Mouse (Mus musculus) ovary, postnatal 36 days (tissue): Measurements from ENCODE around the gene 4930583I09Rik.

ENCODE experiments used
- DNase-seq: peaks from one replicate; pipeline ENCODE4 v3.0.0; 2022; ENCODE audit warnings: low spot score, mixed read lengths

4930583I09Rik gene

GRCm38 (mm10) chr17:64835928-64836327 is at the start of gene 4930583I09Rik:
4930583I09Rik (minus strand) TSS chr17:64836071.
- DNase-seq = no peak

DNA sequence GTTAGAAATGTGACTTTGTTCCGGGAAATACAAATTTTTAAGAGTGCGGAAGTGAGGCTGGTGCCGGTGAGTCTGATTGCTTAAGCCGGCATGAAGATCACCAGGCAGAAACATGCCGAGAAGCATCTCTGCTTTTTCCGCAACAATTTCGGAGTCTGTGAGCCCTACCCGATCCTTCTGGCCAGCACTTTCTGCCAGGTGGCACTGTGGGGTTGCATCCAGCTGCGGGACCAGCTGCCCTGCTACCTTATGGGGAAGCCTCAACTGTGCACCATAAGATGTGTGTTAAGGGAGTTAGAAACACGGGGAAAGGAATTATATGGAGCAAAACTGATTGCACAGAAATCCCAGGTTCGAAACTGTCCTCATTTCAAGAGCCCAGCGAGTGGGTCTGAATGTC is 40.2 kb upstream of the 4930583I09Rik start:
- DNase-seq = no peak

- no peak for DNase-seq
These were observed 37.8 kb upstream of the 4930583I09Rik start for GRCm38 (mm10) chr17:64873651-64874072.

DNA sequence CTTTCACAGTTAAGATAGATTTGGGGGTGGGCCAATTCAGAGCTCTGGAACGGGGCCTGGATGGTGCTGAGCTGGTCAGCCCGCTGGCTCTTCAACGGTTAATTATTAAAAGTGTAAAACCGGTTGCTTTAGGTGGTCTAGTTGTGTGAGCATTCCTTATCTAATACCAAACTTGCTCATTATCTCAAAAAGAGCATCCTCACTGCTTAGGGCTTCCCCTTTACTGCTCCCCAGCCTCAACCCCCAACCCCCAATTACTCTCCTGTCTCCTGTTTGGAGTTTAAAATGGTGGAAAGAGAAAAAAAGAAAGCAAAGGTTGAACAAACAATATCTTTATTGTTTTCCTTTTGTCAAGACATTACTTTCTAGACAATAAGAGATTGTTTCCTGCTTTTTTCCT is 27.9 kb upstream of the 4930583I09Rik start:
- DNase-seq = no peak

DNA sequence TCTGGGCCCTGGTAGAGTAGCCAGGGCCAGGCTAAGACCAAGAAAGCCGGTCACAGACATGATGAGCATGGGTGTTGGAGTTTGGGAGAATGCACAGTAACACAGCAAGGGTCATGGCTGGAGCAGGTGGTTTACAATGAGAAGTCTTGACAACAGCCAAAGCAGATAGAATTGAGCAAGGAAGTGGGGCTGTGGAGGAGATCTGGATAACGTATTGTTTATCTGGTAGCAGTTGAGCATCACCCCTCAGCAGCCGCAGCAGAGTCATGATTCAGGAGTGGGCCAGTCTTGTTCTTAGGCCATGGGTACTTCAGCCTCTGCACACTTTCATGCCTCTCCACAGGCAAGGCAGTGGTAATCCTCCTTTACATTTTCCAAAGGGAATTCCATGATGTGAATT is 25.1 kb upstream of the 4930583I09Rik start:
- no peak for DNase-seq

- no peak for DNase-seq
These were observed 23.0 kb upstream of the 4930583I09Rik start for GRCm38 (mm10) chr17:64858848-64859247.

- DNase-seq = no peak
These were observed 12.2 kb upstream of the 4930583I09Rik start for GRCm38 (mm10) chr17:64848031-64848430.

DNA sequence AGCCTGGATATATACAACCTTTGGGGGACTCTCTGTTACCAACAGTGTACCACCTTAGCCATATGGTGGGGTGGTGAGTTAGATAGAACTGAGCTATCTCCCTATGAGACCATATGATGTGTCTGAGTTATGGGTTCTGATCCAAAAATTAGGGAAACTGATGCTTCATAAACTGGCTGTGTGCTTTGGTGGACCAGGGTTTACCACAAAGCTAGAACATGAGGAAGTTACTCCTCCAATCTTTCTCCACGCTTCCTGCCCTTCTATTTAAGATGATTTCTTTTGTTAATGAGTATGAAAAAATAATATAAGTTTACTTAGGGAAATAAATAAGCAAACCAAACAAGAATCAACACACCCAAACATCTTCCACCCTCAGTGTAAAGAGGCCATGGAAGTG is 10.8 kb upstream of the 4930583I09Rik start:
- no peak for DNase-seq

- no peak for DNase-seq
These were observed 1.0 kb upstream of the 4930583I09Rik start for GRCm38 (mm10) chr17:64836892-64837291.

GRCm38 (mm10) chr17:64836352-64836751 is 481 bp upstream of the 4930583I09Rik start:
- no peak for DNase-seq

DNA sequence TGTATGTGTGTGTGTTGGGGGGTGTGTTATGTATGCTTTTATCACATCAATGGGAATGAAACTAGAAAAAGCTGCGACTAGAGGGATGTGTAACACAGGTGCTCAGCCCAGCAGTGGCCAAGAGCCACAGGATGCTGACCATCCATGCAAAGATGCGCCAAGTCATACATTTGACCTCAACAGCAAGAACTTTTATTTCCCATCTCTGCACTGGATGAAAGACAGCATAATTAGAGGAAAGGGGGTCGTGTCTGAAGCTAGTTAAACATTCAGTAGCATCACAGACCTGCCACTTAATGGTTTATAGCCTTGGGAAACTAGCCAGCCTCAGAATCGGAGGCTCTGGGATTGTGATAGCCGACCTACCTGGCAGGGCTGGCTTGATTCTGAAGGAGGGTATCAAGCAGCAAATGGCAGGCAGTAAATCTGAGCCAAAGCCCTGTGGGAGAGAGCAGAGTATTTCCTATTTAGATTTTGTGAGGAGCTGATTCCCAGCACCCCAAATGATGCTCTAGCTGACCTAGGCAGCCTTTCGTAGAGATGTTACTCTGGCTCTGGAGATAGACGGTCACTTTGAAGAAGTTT is 1.9 kb downstream of the 4930583I09Rik start:
- DNase-seq = no peak

DNA sequence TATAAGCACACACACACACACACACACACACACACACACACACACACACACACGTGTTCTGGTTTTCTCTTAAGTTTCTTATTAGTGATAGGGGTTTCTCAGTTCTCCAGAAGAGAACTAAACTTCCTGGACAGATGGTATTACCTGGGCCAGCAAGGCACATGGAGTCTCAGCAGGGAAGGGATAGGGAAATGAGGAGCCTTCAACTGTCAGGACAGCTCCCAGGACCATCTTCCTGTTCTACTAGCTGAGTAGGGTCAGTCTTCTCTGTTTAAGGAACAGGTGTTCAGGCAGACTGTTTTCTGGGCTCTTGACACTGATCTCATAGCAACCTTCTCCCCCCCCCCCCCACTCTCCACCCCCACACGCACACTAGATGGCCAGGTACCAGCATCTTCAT is 2.8 kb downstream of the 4930583I09Rik start:
- DNase-seq = no peak

GRCm38 (mm10) chr17:64827482-64827881 is 8.4 kb downstream of the 4930583I09Rik start:
- no peak for DNase-seq

GRCm38 (mm10) chr17:64826843-64827242 is 9.0 kb downstream of the 4930583I09Rik start:
- no peak for DNase-seq

DNA sequence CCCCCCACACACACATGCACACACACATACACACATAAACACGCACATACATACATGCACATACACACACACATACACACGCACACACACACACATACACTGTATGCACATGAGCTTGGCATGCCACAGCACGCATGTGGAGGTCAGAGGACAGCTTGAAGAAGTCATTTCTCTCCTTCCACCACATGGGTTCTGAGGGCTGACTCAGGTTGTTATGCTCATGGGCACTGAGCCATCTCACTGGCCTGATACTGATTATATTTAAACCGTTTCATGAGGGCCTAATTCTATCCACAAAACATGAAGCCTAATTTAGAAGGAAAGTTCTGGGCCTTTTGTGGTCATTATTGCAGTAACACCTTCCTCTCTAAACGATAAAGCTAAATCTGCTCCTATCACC is 13.3 kb downstream of the 4930583I09Rik start:
- no peak for DNase-seq

DNA sequence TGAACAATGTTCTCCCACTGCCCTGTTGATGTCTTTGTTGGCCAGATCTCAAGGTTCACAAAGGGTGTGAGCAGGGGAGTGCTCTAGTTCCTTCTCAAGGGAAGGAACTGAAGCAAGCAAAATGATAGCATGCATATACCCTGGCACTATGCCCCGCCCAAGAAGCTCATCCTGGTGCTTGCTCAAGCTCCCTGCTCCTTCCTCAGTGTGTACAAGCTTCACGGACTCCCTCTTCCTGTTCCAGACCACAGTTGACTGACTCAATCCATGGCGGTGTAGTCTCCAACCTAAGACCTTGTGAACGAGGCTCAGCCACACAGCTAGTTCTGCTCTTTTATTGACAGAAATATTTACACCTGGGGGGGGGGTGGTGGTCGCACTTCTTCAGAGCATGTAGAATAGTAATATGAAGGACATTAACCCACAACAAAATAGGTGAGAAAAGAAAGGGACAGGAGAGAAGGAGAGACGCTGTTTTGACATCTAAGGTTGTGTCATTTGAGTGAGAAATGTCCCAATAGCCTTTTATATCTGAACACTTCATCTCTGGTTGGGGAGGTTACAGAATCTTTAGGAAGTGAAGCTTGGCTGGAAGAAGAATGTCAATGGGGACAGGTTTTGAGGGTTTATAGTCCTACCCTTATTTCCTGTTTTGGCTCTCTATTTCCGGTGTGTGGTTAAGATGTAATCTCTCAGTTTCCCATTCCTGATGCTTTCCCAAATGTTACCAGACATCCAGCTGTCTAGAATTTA is 14.9 kb downstream of the 4930583I09Rik start:
- DNase-seq = no peak

GRCm38 (mm10) chr17:64816298-64816697 is 19.6 kb downstream of the 4930583I09Rik start:
- DNase-seq = no peak

- DNase-seq = no peak
These were observed 20.1 kb downstream of the 4930583I09Rik start for GRCm38 (mm10) chr17:64815806-64816205.

- no peak for DNase-seq
These were observed 22.3 kb downstream of the 4930583I09Rik start for GRCm38 (mm10) chr17:64813568-64813967.

DNA sequence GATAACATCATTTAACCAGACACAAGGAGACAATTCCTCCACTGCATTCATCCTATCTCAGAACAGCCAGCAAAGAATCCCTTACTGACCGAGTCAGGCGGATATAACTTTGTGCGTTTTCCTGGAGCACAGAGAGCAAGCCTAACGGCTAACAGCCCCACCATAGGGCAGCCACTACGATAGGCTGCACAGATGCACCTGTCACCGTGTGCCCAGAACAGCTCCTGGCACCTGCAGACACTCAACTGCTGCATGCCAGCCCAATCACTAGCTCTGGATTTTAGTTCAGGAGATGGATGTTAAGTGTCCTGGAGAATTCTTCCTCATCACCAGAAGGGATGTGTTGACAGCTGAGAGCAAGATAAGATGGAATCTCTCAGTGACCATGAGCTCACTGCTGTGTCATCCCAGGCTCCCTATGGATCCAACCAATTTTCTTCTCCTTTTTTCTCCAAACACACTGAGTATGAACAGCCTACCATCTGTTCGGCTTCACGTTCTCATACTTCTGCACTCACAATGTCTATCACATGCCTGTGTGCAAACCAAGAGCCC is 29.8 kb downstream of the 4930583I09Rik start:
- no peak for DNase-seq

DNA sequence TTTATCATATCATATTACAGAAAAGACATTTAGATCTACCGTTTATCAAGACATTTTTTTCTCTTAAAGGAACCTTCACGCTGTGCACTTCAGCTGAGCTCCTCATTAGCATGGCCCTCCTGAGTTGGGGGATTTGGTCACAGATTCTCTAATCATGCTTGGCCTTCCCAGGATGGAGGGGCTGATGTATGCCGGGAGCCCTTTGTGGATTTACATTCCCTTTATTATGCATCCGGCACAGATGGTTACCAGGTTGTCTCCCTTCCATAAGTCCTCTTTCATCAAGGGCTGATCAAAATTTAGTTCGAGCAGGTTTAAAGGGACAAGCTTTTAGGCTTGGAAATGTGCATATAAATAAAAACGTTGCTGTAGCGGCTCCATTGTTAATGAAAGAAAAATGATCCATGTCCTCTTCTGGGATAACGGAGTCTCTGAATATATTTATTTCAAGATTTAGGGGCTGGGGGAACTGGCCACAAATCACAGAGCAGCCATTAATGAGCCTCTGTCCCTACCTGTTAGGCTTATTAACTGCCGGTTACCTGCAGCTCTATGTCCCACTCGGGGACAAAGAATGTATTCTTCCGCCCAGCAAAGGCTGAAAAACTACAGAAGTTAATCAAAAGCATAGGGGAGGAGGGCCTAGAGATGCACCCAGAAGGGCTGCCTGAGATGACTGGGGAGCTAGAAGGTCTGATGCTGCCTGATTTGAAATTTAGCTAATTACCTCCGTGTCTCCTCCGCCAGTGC is 31.3 kb downstream of the 4930583I09Rik start:
- no peak for DNase-seq

GRCm38 (mm10) chr17:64802956-64803275 is 33.0 kb downstream of the 4930583I09Rik start:
- no peak for DNase-seq
